Mouse (Mus musculus): ENCODE data around the gene Arhgap5. TPM values are rescaled to one million over a fixed set of nuclear protein-coding genes. Genes with fewer than 3 reads are reported as not detected.

The Arhgap5 gene
- polyA plus RNA-seq, 1 experiment from 2014 or later = 45.9 TPM

- whole genome bisulfite sequencing = 79% methylated on average over 5 of the region's 5 CpGs
- no peak for DNase-seq (ENCODE audit: low spot score)
- H3K9me3 ChIP-seq (replicated peaks) = no peaks in the 10 kb centered on the region
Observed at GRCm38 (mm10) chr12:52618418-52619040, 114.8 kb downstream of the Arhgap5 start.

GRCm38 (mm10) chr12:52619644-52620043, 115.9 kb downstream of the Arhgap5 start:
- Histone ChIP-seq H3K27ac (no peak overlapping the region), H3K9me3 (replicated peaks) (no peaks in the 10 kb centered on the region), H3K4me3 (no peak overlapping the region), H3K36me3 (no peaks in the 10 kb centered on the region), H3K27me3 (ENCODE audit: low read depth, poor library complexity, severe bottlenecking) (no peaks in the 10 kb centered on the region), H3K4me1 (no peaks in the 10 kb centered on the region)
- no peak for DNase-seq (ENCODE audit: low spot score)

More at GRCm38 (mm10) chr12:52618418-52619040, 114.8 kb downstream of the Arhgap5 start:
- H3K36me3 ChIP-seq = no peaks in the 10 kb centered on the region
- no peaks in the 10 kb centered on the region for H3K4me1 ChIP-seq
- H3K27me3 ChIP-seq (ENCODE audit: low read depth, poor library complexity, severe bottlenecking) = no peaks in the 10 kb centered on the region
- H3K4me3 ChIP-seq = no peak overlapping the region
- no peak overlapping the region for H3K27ac ChIP-seq

Other genes with a start within 250 kb of the Arhgap5 start
- 0.18 and 0.26 TPM in 2 replicates for gene Akap6, start 195.4 kb downstream of the Arhgap5 start, polyA plus RNA-seq (2016; fragmentation: Nextera tagmentation; extraction: Ambion mirVana)

All from limb, embryonic 10.5 days (tissue).